Mouse (Mus musculus) hindbrain, embryonic 14.5 days (tissue): ENCODE results near the gene Micall2. TPM values are rescaled to one million over a fixed set of nuclear protein-coding genes. Genes with fewer than 3 reads are reported as not detected.

ENCODE experiments used
- microRNA-seq: library from miRNA; unstranded; fragments of <30 nt; microRNA quantifications from one replicate; pipeline ENCODE4, GENCODE M21; 2016
- polyA plus RNA-seq: library from polyadenylated mRNA; unstranded; fragments of >200 nt; fragmentation: Nextera tagmentation; extraction: Ambion mirVana; gene quantifications from 2 replicates; pipeline ENCODE4 v1.2.1, GENCODE M21; 2014

Micall2 gene
- polyA plus RNA-seq, 1 experiment from 2014 or later, result 10.6 TPM

Small RNAs within 50 kb of the gene (microRNA-seq; reads per million reads assigned to microRNA genes)
- not detected for gene Mir7037

Other genes with a start within 250 kb of the Micall2 start
- gene Uncx, start 192.8 kb downstream of the Micall2 start, polyA plus RNA-seq, result 25.4 and 31.0 TPM in 2 replicates
- gene Ints1, start 39.3 kb upstream of the Micall2 start, polyA plus RNA-seq, result 37.2 and 37.6 TPM in 2 replicates
- 7.1 and 7.8 TPM in 2 replicates for gene Mafk, start 55.2 kb upstream of the Micall2 start, polyA plus RNA-seq
- 0.08 TPM in 1 of 2 replicates, not detected in the other for gene Tmem184a, start 83.6 kb upstream of the Micall2 start, polyA plus RNA-seq
- gene Gm26938, start 90.1 kb upstream of the Micall2 start, polyA plus RNA-seq, result 0.29 and 0.31 TPM in 2 replicates
- 63.6 and 67.5 TPM in 2 replicates for gene Psmg3, start 90.5 kb upstream of the Micall2 start, polyA plus RNA-seq
- 3.5 and 5.0 TPM in 2 replicates for gene Elfn1, start 171.6 kb upstream of the Micall2 start, polyA plus RNA-seq